Mouse (Mus musculus) lung, embryonic 14.5 days (tissue): ENCODE data around the gene Slc2a3. TPM values are rescaled to one million over a fixed set of nuclear protein-coding genes. Genes with fewer than 3 reads are reported as not detected.
"Not testable (repeated sequence)": the region's sequence is repeated elsewhere in the genome, so short reads cannot be mapped to it uniquely, and the experiment has no call there.

ENCODE experiments used
- ATAC-seq: fragments of 200-750 bp; cut with Nextera tagmentation; 2 replicates; pipeline ENCODE4 v1.8.0; 2017; ENCODE audit warnings: mild to moderate bottlenecking, moderate TSS enrichment, moderate library complexity; ENCODE audit not compliant: insufficient read depth
- DNase-seq: peaks from one replicate; pipeline ENCODE4 v3.0.0-alpha.2; 2015
- H3K27ac ChIP-seq: fragments of 300-500 bp; sonication (generic); 2 replicates; pipeline ENCODE4 v1.5.1; 2014; ENCODE audit warnings: low read depth, mild to moderate bottlenecking, moderate library complexity
- H3K27me3 ChIP-seq: fragments of 300-500 bp; sonication (generic); 2 replicates; pipeline ENCODE4 v1.6.1; 2014; ENCODE audit warnings: low read length, control low read depth; ENCODE audit not compliant: insufficient read depth
- H3K36me3 ChIP-seq: fragments of 300-500 bp; sonication (generic); 2 replicates; pipeline ENCODE4 v1.6.1; 2014; ENCODE audit warnings: control low read depth; ENCODE audit not compliant: insufficient read depth
- H3K4me1 ChIP-seq: fragments of 300-500 bp; sonication (generic); 2 replicates; pipeline ENCODE4 v1.6.1; 2014; ENCODE audit warnings: antibody characterized with exemption, control low read depth; ENCODE audit not compliant: insufficient read depth
- H3K4me2 ChIP-seq: fragments of 300-500 bp; sonication (generic); 2 replicates; pipeline ENCODE4 v1.6.1; 2014; ENCODE audit warnings: mild to moderate bottlenecking
- H3K4me3 ChIP-seq: fragments of 300-500 bp; sonication (generic); 2 replicates; pipeline ENCODE4 v1.5.1; 2014; ENCODE audit warnings: low read depth, low read length
- H3K9ac ChIP-seq: fragments of 300-500 bp; sonication (generic); 2 replicates; pipeline ENCODE4 v1.6.1; 2014
- H3K9me3 ChIP-seq: fragments of 300-500 bp; sonication (generic); 2 replicates; pipeline ENCODE4 v1.6.1; 2016; ENCODE audit warnings: low read depth, low read length, control low read depth
- CTCF ChIP-seq: IDR thresholded peaks from 2 replicates; pipeline ENCODE4 v1.5.1; 2016; ENCODE audit warnings: antibody characterized with exemption, low read depth
- WGBS: fragments of 180-500 bp; shearing (Covaris S2); extraction: QIAGEN DNeasy Blood & Tissue Kit; methylation state at CpG from one replicate; pipeline ENCODE4 v1.1.7; 2014; 5-methylcytosine and 5-hydroxymethylcytosine counted together
- polyA plus RNA-seq: library from polyadenylated mRNA; unstranded; fragments of >200 nt; fragmentation: Nextera tagmentation; extraction: Ambion mirVana; gene quantifications from 2 replicates; pipeline ENCODE4 v1.2.1, GENCODE M21; 2014

The Slc2a3 gene
- polyA plus RNA-seq, 1 experiment from 2014 or later = 8.4 TPM

- Histone ChIP-seq H3K4me3 (no peak within 1 kb of the TSS), H3K9me3 (no peaks in the 10 kb centered on the region), H3K4me1 (peaks cover 6% of the 10 kb centered on the region), H3K27ac (no peak within 1 kb of the TSS), H3K9ac (no peak within 1 kb of the TSS), H3K4me2 (no peak within 1 kb of the TSS), H3K27me3 (no peaks in the 10 kb centered on the region), H3K36me3 (no peaks in the 10 kb centered on the region)
- DNase-seq = peak; percentile 46
- no peak for ATAC-seq
- WGBS = 23% methylated on average over 12 of the region's 12 CpGs
- TF ChIP-seq CTCF = no peak
These were observed 94.2 kb downstream of the Slc2a3 start, which contains the start of gene Nanog for GRCm38 (mm10) chr6:122707036-122707800. TSS of gene Nanog (plus strand) at chr6:122707489.

GRCm38 (mm10) chr6:122706337-122706840, 95.1 kb downstream of the Slc2a3 start:
- H3K4me2 ChIP-seq = no peak overlapping the region
- H3K4me3 ChIP-seq = no peak overlapping the region
- DNase-seq (no peak), ATAC-seq (no peak)
- 57% methylated on average over 12 of the region's 12 CpGs for WGBS
- no peaks in the 10 kb centered on the region for H3K9me3 ChIP-seq
- no peak overlapping the region for H3K27ac ChIP-seq
- H3K9ac ChIP-seq = no peak overlapping the region
- TF ChIP-seq CTCF = no peak
- H3K27me3 ChIP-seq = no peaks in the 10 kb centered on the region
- H3K4me1 ChIP-seq = peaks cover 6% of the 10 kb centered on the region
- H3K36me3 ChIP-seq = no peaks in the 10 kb centered on the region

- DNase-seq (no peak), ATAC-seq (no peak)
- no peak overlapping the region for H3K9ac ChIP-seq
- H3K27me3 ChIP-seq = no peaks in the 10 kb centered on the region
- H3K27ac ChIP-seq = peak overlapping the region; percentile 93
- WGBS = 10% methylated on average over 1 of the region's 1 CpGs
- H3K4me1 ChIP-seq = peaks cover 6% of the 10 kb centered on the region
- TF ChIP-seq CTCF = no peak
- no peaks in the 10 kb centered on the region for H3K36me3 ChIP-seq
- H3K9me3 ChIP-seq = no peaks in the 10 kb centered on the region
- H3K4me2 ChIP-seq = no peak overlapping the region; the same call in 1 of the 2 replicates
- no peak overlapping the region for H3K4me3 ChIP-seq
These were observed 97.7 kb downstream of the Slc2a3 start for GRCm38 (mm10) chr6:122703706-122704105.

GRCm38 (mm10) chr6:122703251-122703650, 98.2 kb downstream of the Slc2a3 start:
- Histone ChIP-seq H3K4me1 (peaks cover 6% of the 10 kb centered on the region), H3K9ac (peak overlapping the region; percentile 47; the same call in 1 of the 2 replicates), H3K9me3 (no peaks in the 10 kb centered on the region), H3K27me3 (no peaks in the 10 kb centered on the region), H3K27ac (peak overlapping the region; percentile 93), H3K36me3 (no peaks in the 10 kb centered on the region), H3K4me3 (peak overlapping the region; percentile 29; the same call in 1 of the 2 replicates), H3K4me2 (peak overlapping the region; percentile 62)
- no peak for TF ChIP-seq CTCF
- ATAC-seq (no peak), DNase-seq (peak; percentile 14)
- 13% methylated on average over 6 of the region's 6 CpGs for WGBS

- Histone ChIP-seq H3K27ac (peak overlapping the region; percentile 93), H3K4me2 (peak overlapping the region; percentile 62), H3K9me3 (no peaks in the 10 kb centered on the region), H3K9ac (peak overlapping the region; percentile 47), H3K36me3 (no peaks in the 10 kb centered on the region), H3K4me3 (peak overlapping the region; percentile 29), H3K27me3 (no peaks in the 10 kb centered on the region), H3K4me1 (peaks cover 6% of the 10 kb centered on the region)
- no peak for TF ChIP-seq CTCF
- WGBS = 3% methylated on average over 20 of the region's 20 CpGs
- ATAC-seq (peak; percentile 95), DNase-seq (peak; percentile 91)
These were observed 98.8 kb downstream of the Slc2a3 start for GRCm38 (mm10) chr6:122702480-122703124.

GRCm38 (mm10) chr6:122701816-122702215, 99.6 kb downstream of the Slc2a3 start:
- no peak for ATAC-seq

GRCm38 (mm10) chr6:122699628-122700027, 101.8 kb downstream of the Slc2a3 start:
- WGBS = 80% methylated on average over 2 of the region's 2 CpGs
- not testable (repeated sequence) for ATAC-seq, H3K27ac ChIP-seq, H3K27me3 ChIP-seq, DNase-seq, H3K4me2 ChIP-seq, H3K4me1 ChIP-seq, H3K4me3 ChIP-seq, H3K9me3 ChIP-seq, H3K9ac ChIP-seq, H3K36me3 ChIP-seq
- 0 out of 2 replicates have a peak, but pooled peaks have one; percentile 2 for TF ChIP-seq CTCF

More at GRCm38 (mm10) chr6:122701816-122702215, 99.6 kb downstream of the Slc2a3 start:
- no peak for TF ChIP-seq CTCF
- 71% methylated on average over 5 of the region's 5 CpGs for WGBS
- H3K9me3 ChIP-seq = no peaks in the 10 kb centered on the region
- no peak overlapping the region for H3K9ac ChIP-seq
- H3K4me1 ChIP-seq = peaks cover 6% of the 10 kb centered on the region
- H3K4me2 ChIP-seq = peak overlapping the region; percentile 62; the same call in 1 of the 2 replicates
- no peaks in the 10 kb centered on the region for H3K27me3 ChIP-seq
- H3K36me3 ChIP-seq = no peaks in the 10 kb centered on the region
- H3K4me3 ChIP-seq = no peak overlapping the region
- peak overlapping the region; percentile 93 for H3K27ac ChIP-seq
- DNase-seq = no peak
